Mouse (Mus musculus) right cerebral cortex, postnatal 36 days (tissue): ENCODE data around the gene Krtap16-1.

Source experiments
- DNase-seq, 2 experiments: peaks; one replicate each; pipeline ENCODE4 v3.0.0; 2022; ENCODE audit warnings: low spot score in 2 of 2, mixed read lengths in 1 of 2

The Krtap16-1 gene

DNA sequence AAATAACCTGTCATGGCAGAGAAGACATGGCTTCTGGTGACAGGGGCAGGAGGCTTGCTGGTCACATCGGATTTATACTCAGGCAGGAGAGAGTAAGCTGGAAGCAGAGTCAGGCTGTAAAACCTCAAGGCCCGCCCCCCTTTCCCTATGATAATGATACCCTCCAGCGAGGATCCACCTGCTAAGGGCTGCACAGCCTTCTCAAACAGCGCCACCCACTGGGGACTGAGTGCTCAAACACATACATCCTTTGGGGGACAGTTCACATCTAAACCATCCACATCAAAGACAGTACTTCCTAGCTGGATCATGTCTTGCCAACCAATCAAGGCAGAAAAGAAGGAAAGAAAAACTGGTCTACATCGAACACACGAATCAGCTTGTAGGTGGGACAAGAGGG is 22.2 kb downstream of the Krtap16-1 start:
- DNase-seq: no peak

GRCm38 (mm10) chr11:99948175-99948574 is 38.2 kb downstream of the Krtap16-1 start, which contains the start of gene Krtap9-5:
Krtap9-5 (plus strand) TSS chr11:99948475.
- DNase-seq: no peak

- DNase-seq: no peak
Measured at GRCm38 (mm10) chr11:99937751-99938264, 48.6 kb downstream of the Krtap16-1 start.

GRCm38 (mm10) chr11:99935991-99936390 is 50.4 kb downstream of the Krtap16-1 start, which contains the start of gene Krtap31-2:
Krtap31-2 (plus strand) TSS chr11:99936291.
- no peak for DNase-seq
